Mouse (Mus musculus): ENCODE results near the gene Gpr171. TPM values are rescaled to one million over a fixed set of nuclear protein-coding genes. Genes with fewer than 3 reads are reported as not detected.
A peak's percentile ranks its signal among the peaks of the same experiment; 100 is the strongest.

The Gpr171 gene
- total RNA-seq, 2 experiments from 2014 or later: 0.38 to 5.9 TPM

DNA sequence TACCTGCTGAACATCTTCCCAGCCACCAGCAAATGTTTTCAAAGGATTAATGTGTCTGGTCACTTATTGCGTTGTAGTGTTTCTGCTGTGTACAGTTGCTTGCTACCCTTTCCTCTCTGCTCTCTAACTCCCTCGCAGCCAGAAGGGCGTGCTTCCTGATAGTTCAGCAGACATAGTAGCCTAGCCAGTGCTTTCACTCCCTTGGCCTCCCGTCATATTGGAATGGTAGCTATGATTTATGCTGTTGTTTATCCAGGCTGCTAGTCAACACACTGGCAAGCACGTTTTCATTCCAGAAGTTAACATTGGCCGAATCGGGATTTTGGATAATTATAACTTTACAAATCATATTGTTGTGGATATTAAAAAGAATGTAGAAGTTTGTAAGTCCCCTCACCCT lies 41.5 kb downstream of the Gpr171 start:
- ATAC-seq (replicated peaks; ENCODE audit: low FRiP score, poor library complexity, severe bottlenecking): no peak

- ATAC-seq (replicated peaks; ENCODE audit: low FRiP score, poor library complexity, severe bottlenecking): peak; percentile 77
These were observed 42.5 kb downstream of the Gpr171 start for GRCm38 (mm10) chr3:59059022-59059541.

DNA sequence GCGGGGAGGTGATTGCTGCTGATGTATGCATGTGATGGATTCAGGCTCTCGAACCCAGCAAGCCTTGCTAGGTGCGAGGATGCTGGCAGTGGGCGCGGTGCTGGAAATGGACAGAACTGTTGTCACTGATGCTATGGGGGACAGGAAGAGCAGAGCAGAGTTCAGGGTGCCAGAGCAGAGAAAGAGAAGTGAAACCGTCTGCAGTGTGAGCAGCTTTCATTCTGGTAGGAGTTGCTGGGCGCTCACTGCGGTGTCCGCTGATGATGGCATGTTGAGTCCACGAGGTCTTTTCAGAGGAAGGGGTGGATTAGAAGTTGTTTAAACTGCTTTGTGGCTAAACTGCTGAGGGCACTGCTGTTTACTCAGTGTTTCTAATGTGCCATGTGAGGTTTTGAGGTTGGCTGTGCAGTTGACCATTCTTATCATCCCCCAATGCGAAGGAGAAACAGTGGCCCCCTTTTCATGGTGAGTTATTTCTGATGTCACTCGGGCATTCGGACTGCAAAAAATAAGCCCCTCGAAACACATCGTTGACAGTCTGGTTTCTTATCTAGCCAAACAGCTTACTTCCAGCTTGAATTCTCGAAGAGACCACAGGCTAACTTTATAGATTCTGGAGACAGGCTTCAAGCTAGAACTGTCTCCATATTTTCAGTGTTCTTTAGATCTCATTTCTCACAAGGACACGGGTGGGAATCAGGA lies 46.6 kb downstream of the Gpr171 start:
- no peak for ATAC-seq (replicated peaks; ENCODE audit: low FRiP score, poor library complexity, severe bottlenecking)

Other genes starting within 250 kb of the Gpr171 start
- 4.2 TPM in 1 of 2 replicates, not detected in the other for gene Clrn1, start 216.5 kb downstream of the Gpr171 start, total RNA-seq (2015; ENCODE audit: low replicate concordance)
- not detected in 2 replicates for gene Clrn1, start 216.5 kb downstream of the Gpr171 start, total RNA-seq (2017; ENCODE audit: low replicate concordance)
- gene Med12l, start 96.0 kb downstream of the Gpr171 start, total RNA-seq (2015; ENCODE audit: low replicate concordance): not detected in 2 replicates
- gene Med12l, start 96.0 kb downstream of the Gpr171 start, total RNA-seq (2017; ENCODE audit: low replicate concordance): 0.23 and 0.39 TPM in 2 replicates
- gene P2ry14, start 51.8 kb upstream of the Gpr171 start, total RNA-seq (2015; ENCODE audit: low replicate concordance): 4.6 TPM in 1 of 2 replicates, not detected in the other
- gene P2ry14, start 51.8 kb upstream of the Gpr171 start, total RNA-seq (2017; ENCODE audit: low replicate concordance): 2.1 TPM in 1 of 2 replicates, not detected in the other
- not detected in 2 replicates for gene Gpr87, start 93.3 kb upstream of the Gpr171 start, total RNA-seq (2015; ENCODE audit: low replicate concordance)
- not detected in 2 replicates for gene Gpr87, start 93.3 kb upstream of the Gpr171 start, total RNA-seq (2017; ENCODE audit: low replicate concordance)
- 1.3 and 4.3 TPM in 2 replicates for gene P2ry13, start 109.1 kb upstream of the Gpr171 start, total RNA-seq (2015; ENCODE audit: low replicate concordance)
- gene P2ry13, start 109.1 kb upstream of the Gpr171 start, total RNA-seq (2017; ENCODE audit: low replicate concordance): 1.4 and 2.3 TPM in 2 replicates
- gene P2ry12, start 161.1 kb upstream of the Gpr171 start, total RNA-seq (2015; ENCODE audit: low replicate concordance): 2.1 and 5.0 TPM in 2 replicates
- gene P2ry12, start 161.1 kb upstream of the Gpr171 start, total RNA-seq (2017; ENCODE audit: low replicate concordance): not detected in 2 replicates
- not detected in 2 replicates for gene Igsf10, start 242.6 kb upstream of the Gpr171 start, total RNA-seq (2015; ENCODE audit: low replicate concordance)
- not detected in 2 replicates for gene Igsf10, start 242.6 kb upstream of the Gpr171 start, total RNA-seq (2017; ENCODE audit: low replicate concordance)

All from erythroid progenitor cell, adult 5-6 weeks (primary cell).